Mouse (Mus musculus): ENCODE data around the gene Notch2. TPM values are rescaled to one million over a fixed set of nuclear protein-coding genes. Genes with fewer than 3 reads are reported as not detected.

Gene Notch2
- polyA plus RNA-seq, 1 experiment from 2014 or later = 15.6 TPM

GRCm38 (mm10) chr3:98145204-98145603 lies 131.9 kb downstream of the Notch2 start:
- Histone ChIP-seq H3K27ac (no peak overlapping the region), H3K4me1 (replicated peaks) (no peaks in the 10 kb centered on the region), H3K27me3 (ENCODE audit: insufficient read depth, poor library complexity, severe bottlenecking) (no peaks in the 10 kb centered on the region), H3K36me3 (peaks cover 96% of the 10 kb centered on the region), H3K9me3 (no peaks in the 10 kb centered on the region), H3K4me3 (no peak overlapping the region)
- 87% methylated on average over 10 of the region's 10 CpGs for WGBS
- no peak for DNase-seq (ENCODE audit: low spot score)

- DNase-seq (ENCODE audit: low spot score) = no peak
- Histone ChIP-seq H3K4me3 (no peak overlapping the region), H3K27ac (no peak overlapping the region), H3K4me1 (replicated peaks) (no peaks in the 10 kb centered on the region), H3K36me3 (peaks cover 90% of the 10 kb centered on the region), H3K27me3 (ENCODE audit: insufficient read depth, poor library complexity, severe bottlenecking) (no peaks in the 10 kb centered on the region), H3K9me3 (no peaks in the 10 kb centered on the region)
- WGBS = 94% methylated on average over 29 of the region's 29 CpGs
Observed at GRCm38 (mm10) chr3:98146471-98147410, 133.4 kb downstream of the Notch2 start.

- Histone ChIP-seq H3K36me3 (peaks cover 80% of the 10 kb centered on the region), H3K9me3 (no peaks in the 10 kb centered on the region)
- 93% methylated on average over 14 of the region's 14 CpGs for WGBS
Observed at GRCm38 (mm10) chr3:98147706-98148105, 134.4 kb downstream of the Notch2 start.

GRCm38 (mm10) chr3:98149881-98150280 lies 136.6 kb downstream of the Notch2 start:
- Histone ChIP-seq H3K36me3 (peaks cover 58% of the 10 kb centered on the region), H3K4me1 (replicated peaks) (no peaks in the 10 kb centered on the region), H3K9me3 (no peaks in the 10 kb centered on the region), H3K4me3 (no peak overlapping the region), H3K27me3 (ENCODE audit: insufficient read depth, poor library complexity, severe bottlenecking) (no peaks in the 10 kb centered on the region), H3K27ac (no peak overlapping the region)
- WGBS = 94% methylated on average over 11 of the region's 11 CpGs
- no peak for DNase-seq (ENCODE audit: low spot score)

More at GRCm38 (mm10) chr3:98147706-98148105, 134.4 kb downstream of the Notch2 start:
- Histone ChIP-seq H3K4me1 (replicated peaks) (no peaks in the 10 kb centered on the region), H3K4me3 (no peak overlapping the region), H3K27ac (no peak overlapping the region), H3K27me3 (ENCODE audit: insufficient read depth, poor library complexity, severe bottlenecking) (no peaks in the 10 kb centered on the region)
- DNase-seq (ENCODE audit: low spot score) = no peak

- H3K9me3 ChIP-seq = no peaks in the 10 kb centered on the region
- WGBS = 92% methylated on average over 10 of the region's 10 CpGs
- no peak for DNase-seq (ENCODE audit: low spot score)
- H3K27ac ChIP-seq = no peak overlapping the region
- no peaks in the 10 kb centered on the region for H3K27me3 ChIP-seq (ENCODE audit: insufficient read depth, poor library complexity, severe bottlenecking)
- no peak overlapping the region for H3K4me3 ChIP-seq
- H3K4me1 ChIP-seq (replicated peaks) = no peaks in the 10 kb centered on the region
- H3K36me3 ChIP-seq = peaks cover 47% of the 10 kb centered on the region
Observed at GRCm38 (mm10) chr3:98151016-98151415, 137.7 kb downstream of the Notch2 start.

GRCm38 (mm10) chr3:98153460-98153859 lies 140.1 kb downstream of the Notch2 start:
- H3K27ac ChIP-seq = no peak overlapping the region
- H3K9me3 ChIP-seq = no peaks in the 10 kb centered on the region
- no peaks in the 10 kb centered on the region for H3K27me3 ChIP-seq (ENCODE audit: insufficient read depth, poor library complexity, severe bottlenecking)
- H3K4me1 ChIP-seq (replicated peaks) = 0 out of 2 replicates have a peak, but pooled peaks cover 4% of the 10 kb centered on the region
- peaks cover 22% of the 10 kb centered on the region for H3K36me3 ChIP-seq
- no peak overlapping the region for H3K4me3 ChIP-seq
- DNase-seq (ENCODE audit: low spot score) = no peak

- H3K4me3 ChIP-seq = no peak overlapping the region
- H3K4me1 ChIP-seq (replicated peaks) = 0 out of 2 replicates have a peak, but pooled peaks cover 4% of the 10 kb centered on the region
- DNase-seq (ENCODE audit: low spot score) = no peak
- H3K9me3 ChIP-seq = no peaks in the 10 kb centered on the region
- 63% methylated on average over 4 of the region's 4 CpGs for WGBS
- H3K27me3 ChIP-seq (ENCODE audit: insufficient read depth, poor library complexity, severe bottlenecking) = no peaks in the 10 kb centered on the region
- H3K27ac ChIP-seq = no peak overlapping the region
- H3K36me3 ChIP-seq = 0 out of 2 replicates have a peak, but pooled peaks cover under 1% of the 10 kb centered on the region
Observed at GRCm38 (mm10) chr3:98156158-98156557, 142.8 kb downstream of the Notch2 start.

- H3K27me3 ChIP-seq (ENCODE audit: insufficient read depth, poor library complexity, severe bottlenecking) = no peaks in the 10 kb centered on the region
- H3K36me3 ChIP-seq = no peaks in the 10 kb centered on the region
- no peak overlapping the region for H3K4me3 ChIP-seq
- WGBS = 81% methylated on average over 2 of the region's 2 CpGs
- no peak overlapping the region for H3K27ac ChIP-seq
- no peak for DNase-seq (ENCODE audit: low spot score)
- 0 out of 2 replicates have a peak, but pooled peaks cover 4% of the 10 kb centered on the region for H3K4me1 ChIP-seq (replicated peaks)
- no peaks in the 10 kb centered on the region for H3K9me3 ChIP-seq
Observed at GRCm38 (mm10) chr3:98157073-98157472, 143.7 kb downstream of the Notch2 start.

GRCm38 (mm10) chr3:98157585-98157984 lies 144.3 kb downstream of the Notch2 start:
- Histone ChIP-seq H3K27ac (no peak overlapping the region), H3K4me3 (no peak overlapping the region), H3K9me3 (no peaks in the 10 kb centered on the region), H3K36me3 (no peaks in the 10 kb centered on the region), H3K27me3 (ENCODE audit: insufficient read depth, poor library complexity, severe bottlenecking) (no peaks in the 10 kb centered on the region), H3K4me1 (replicated peaks) (0 out of 2 replicates have a peak, but pooled peaks cover 4% of the 10 kb centered on the region)
- 64% methylated on average over 2 of the region's 2 CpGs for WGBS
- no peak for DNase-seq (ENCODE audit: low spot score)

- no peaks in the 10 kb centered on the region for H3K36me3 ChIP-seq
- H3K9me3 ChIP-seq = no peaks in the 10 kb centered on the region
- no peak overlapping the region for H3K4me3 ChIP-seq
- H3K4me1 ChIP-seq (replicated peaks) = 0 out of 2 replicates have a peak, but pooled peaks cover 4% of the 10 kb centered on the region
- no peaks in the 10 kb centered on the region for H3K27me3 ChIP-seq (ENCODE audit: insufficient read depth, poor library complexity, severe bottlenecking)
- 76% methylated on average over 4 of the region's 4 CpGs for WGBS
- no peak for DNase-seq (ENCODE audit: low spot score)
- H3K27ac ChIP-seq = no peak overlapping the region
Observed at GRCm38 (mm10) chr3:98158646-98159045, 145.3 kb downstream of the Notch2 start.

- Histone ChIP-seq H3K4me1 (replicated peaks) (0 out of 2 replicates have a peak, but pooled peaks cover 4% of the 10 kb centered on the region), H3K9me3 (no peaks in the 10 kb centered on the region), H3K27me3 (ENCODE audit: insufficient read depth, poor library complexity, severe bottlenecking) (no peaks in the 10 kb centered on the region), H3K27ac (no peak overlapping the region), H3K4me3 (no peak overlapping the region), H3K36me3 (no peaks in the 10 kb centered on the region)
- WGBS = 78% methylated on average over 4 of the region's 4 CpGs
- DNase-seq (ENCODE audit: low spot score) = no peak
Observed at GRCm38 (mm10) chr3:98159289-98159688, 146.0 kb downstream of the Notch2 start.

GRCm38 (mm10) chr3:98160330-98160729 lies 147.0 kb downstream of the Notch2 start, which contains the start of gene Adam30:
Adam30 (plus strand) TSS chr3:98160630.
- Histone ChIP-seq H3K27ac (no peak within 1 kb of the TSS), H3K36me3 (no peaks in the 10 kb centered on the region), H3K27me3 (ENCODE audit: insufficient read depth, poor library complexity, severe bottlenecking) (no peaks in the 10 kb centered on the region), H3K4me3 (no peak within 1 kb of the TSS), H3K4me1 (replicated peaks) (0 out of 2 replicates have a peak, but pooled peaks cover 4% of the 10 kb centered on the region), H3K9me3 (no peaks in the 10 kb centered on the region)
- DNase-seq (ENCODE audit: low spot score) = no peak
- WGBS = 82% methylated on average over 17 of the region's 17 CpGs

- 90% methylated on average over 4 of the region's 4 CpGs for WGBS
- DNase-seq (ENCODE audit: low spot score) = no peak
Observed at GRCm38 (mm10) chr3:98178340-98178739, 165.0 kb downstream of the Notch2 start.

More at GRCm38 (mm10) chr3:98178340-98178739, 165.0 kb downstream of the Notch2 start:
- Histone ChIP-seq H3K9me3 (no peaks in the 10 kb centered on the region), H3K27me3 (ENCODE audit: insufficient read depth, poor library complexity, severe bottlenecking) (no peaks in the 10 kb centered on the region), H3K27ac (no peak overlapping the region), H3K4me3 (no peak overlapping the region), H3K36me3 (no peaks in the 10 kb centered on the region), H3K4me1 (replicated peaks) (peaks cover 4% of the 10 kb centered on the region; the same call in 1 of the 2 replicates)

All from hindbrain, embryonic 10.5 days (tissue).